Mouse (Mus musculus): ENCODE results near the gene Kcnd3. TPM values are rescaled to one million over a fixed set of nuclear protein-coding genes. Genes with fewer than 3 reads are reported as not detected.

The Kcnd3 gene
- polyA plus RNA-seq (2012; rRNA removed), result 21.2 and 22.0 TPM in 2 replicates

DNA sequence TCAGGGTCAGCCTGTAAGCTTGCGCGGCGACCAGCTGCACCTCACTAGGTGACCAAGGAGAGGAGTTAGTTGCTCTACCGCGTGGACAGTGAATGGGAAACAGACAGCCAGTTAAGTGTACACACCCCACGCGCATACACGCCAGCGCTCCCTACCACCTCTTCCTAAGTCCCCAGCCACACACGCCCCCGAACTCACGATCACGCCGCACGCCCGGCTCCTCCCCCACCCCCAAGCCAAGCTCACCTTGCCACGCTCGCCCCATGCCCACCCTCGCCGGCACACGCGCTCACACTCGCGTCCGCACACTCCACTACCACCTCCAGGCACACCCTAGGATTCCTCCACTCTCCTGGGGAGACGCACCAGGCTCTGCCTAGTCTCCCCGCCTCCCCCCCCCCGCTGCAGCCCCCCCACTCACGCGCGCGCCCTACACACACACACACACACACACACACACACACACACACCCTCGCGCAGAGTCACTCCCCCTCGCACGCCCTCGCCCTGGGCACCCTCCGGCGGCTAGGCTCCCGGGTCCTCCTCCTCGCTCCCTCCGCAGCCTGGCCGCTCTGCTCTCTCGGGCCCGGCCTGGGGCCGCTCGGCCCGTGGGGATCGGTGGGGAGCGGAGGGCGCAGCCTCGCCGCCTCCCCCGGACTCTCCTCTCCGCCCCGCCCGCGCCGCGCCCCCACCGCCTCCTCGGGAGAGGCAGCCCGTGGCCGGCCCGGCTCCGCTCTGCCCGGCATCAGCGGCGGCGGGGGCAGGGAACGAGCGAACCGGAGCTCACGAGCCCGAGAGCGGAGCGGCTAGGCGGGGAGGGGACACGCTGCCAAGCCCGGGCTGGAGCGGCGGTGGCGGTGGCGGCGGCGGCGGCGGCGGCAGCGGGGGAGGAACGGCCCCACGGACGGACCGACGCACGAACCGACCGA is at the start of gene Kcnd3:
Kcnd3 (plus strand) TSS at position 704 of the 929 bp plus-strand sequence.
- TF ChIP-seq CTCF (IDR thresholded peaks at IDR 0.05; ENCODE audit: extremely low read depth, insufficient read depth, low read length) (no peak), POLR2A (IDR thresholded peaks at IDR 0.05; ENCODE audit: extremely low read depth, insufficient read depth, low read length) (no peak)
- Histone ChIP-seq H3K27ac (ENCODE audit: insufficient read depth, low read length) (peak within 1 kb of the TSS; percentile 94), H3K4me1 (ENCODE audit: control insufficient read depth, insufficient read depth, low read length) (peaks cover 16% of the 10 kb centered on the region), H3K4me3 (ENCODE audit: insufficient read depth, low read length) (peak within 1 kb of the TSS; percentile 75)

DNA sequence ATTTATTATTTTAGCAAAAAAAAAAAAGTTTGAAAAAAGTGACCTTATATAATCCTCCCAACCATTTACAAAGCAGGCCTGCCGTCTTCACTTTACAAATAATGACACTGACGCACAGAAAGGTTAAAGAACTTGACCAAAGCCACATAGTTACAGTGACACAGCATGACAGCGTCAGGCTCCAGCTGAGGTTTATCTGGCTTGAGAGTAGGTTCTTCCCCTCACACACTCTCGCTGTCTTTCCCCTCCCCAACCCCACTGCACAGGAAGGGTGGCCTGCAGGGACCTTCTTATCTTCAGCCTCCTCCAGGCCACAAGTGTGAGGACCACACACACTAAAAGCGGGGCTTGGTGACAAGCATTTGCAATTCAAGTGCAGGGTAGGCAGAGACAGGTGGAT is 49.5 kb upstream of the Kcnd3 start:
- H3K4me1 ChIP-seq (ENCODE audit: control insufficient read depth, insufficient read depth, low read length), result no peaks in the 10 kb centered on the region
- H3K4me3 ChIP-seq (ENCODE audit: insufficient read depth, low read length), result no peak overlapping the region
- TF ChIP-seq CTCF (IDR thresholded peaks at IDR 0.05; ENCODE audit: extremely low read depth, insufficient read depth, low read length) (no peak), POLR2A (IDR thresholded peaks at IDR 0.05; ENCODE audit: extremely low read depth, insufficient read depth, low read length) (no peak)
- H3K27ac ChIP-seq (ENCODE audit: insufficient read depth, low read length), result no peak overlapping the region

DNA sequence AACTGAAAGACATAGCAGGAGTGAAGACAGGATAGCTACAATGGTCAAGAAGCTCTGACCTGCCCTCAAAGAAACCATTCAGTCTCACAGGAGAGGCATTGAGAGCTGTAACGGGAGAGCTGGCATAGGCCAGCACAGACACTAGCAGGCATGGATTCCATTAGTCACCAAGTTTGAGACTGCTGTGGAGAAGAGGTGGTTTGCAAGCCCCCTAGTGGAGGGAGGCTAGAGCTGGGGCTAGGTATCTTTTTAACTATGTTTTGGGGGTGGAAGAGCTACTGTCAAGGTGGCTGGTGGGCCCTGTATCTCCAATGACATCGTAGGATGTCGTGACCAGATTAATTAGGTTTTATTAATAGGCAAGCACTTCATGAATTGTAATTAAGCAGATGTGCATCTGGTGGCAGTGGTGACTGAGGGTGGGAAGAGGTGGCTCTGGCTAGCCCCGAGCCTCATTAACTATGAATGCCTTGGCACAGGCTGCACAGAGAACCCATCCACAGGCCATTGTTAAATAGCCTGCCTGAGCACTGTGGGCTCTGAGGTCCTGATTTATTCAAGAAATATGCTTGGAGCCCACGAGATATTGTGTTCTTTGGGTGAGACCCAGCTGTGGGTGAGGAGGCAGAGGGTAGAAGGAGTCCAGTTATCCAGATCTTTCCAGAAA is 48.6 kb upstream of the Kcnd3 start:
- Histone ChIP-seq H3K27ac (ENCODE audit: insufficient read depth, low read length) (no peak overlapping the region), H3K4me3 (ENCODE audit: insufficient read depth, low read length) (no peak overlapping the region), H3K4me1 (ENCODE audit: control insufficient read depth, insufficient read depth, low read length) (no peaks in the 10 kb centered on the region)
- TF ChIP-seq CTCF (IDR thresholded peaks at IDR 0.05; ENCODE audit: extremely low read depth, insufficient read depth, low read length), result peak; percentile 27; the same call in 1 of the 2 replicates
- no peak for TF ChIP-seq POLR2A (IDR thresholded peaks at IDR 0.05; ENCODE audit: extremely low read depth, insufficient read depth, low read length)

DNA sequence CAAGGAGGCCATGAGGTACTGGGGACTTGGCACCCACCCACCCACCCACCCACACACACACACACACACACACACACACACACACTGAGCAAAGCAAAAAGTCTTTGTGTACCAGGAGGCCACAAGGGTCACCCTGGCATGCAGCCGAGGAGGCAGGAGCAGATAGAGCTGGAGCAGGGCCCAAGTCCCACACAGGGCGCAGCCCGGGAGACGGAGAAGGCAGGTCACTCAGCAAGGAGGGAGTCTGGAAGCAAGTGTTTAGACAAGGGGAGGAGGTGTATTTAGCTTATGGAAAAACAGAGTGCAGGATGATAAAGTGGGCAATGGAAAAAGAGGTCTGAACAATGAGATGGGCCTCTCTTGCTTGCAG is 48.1 kb upstream of the Kcnd3 start:
- Histone ChIP-seq H3K4me1 (ENCODE audit: control insufficient read depth, insufficient read depth, low read length) (no peaks in the 10 kb centered on the region), H3K4me3 (ENCODE audit: insufficient read depth, low read length) (no peak overlapping the region), H3K27ac (ENCODE audit: insufficient read depth, low read length) (no peak overlapping the region)
- TF ChIP-seq POLR2A (IDR thresholded peaks at IDR 0.05; ENCODE audit: extremely low read depth, insufficient read depth, low read length) (no peak), CTCF (IDR thresholded peaks at IDR 0.05; ENCODE audit: extremely low read depth, insufficient read depth, low read length) (no peak)

DNA sequence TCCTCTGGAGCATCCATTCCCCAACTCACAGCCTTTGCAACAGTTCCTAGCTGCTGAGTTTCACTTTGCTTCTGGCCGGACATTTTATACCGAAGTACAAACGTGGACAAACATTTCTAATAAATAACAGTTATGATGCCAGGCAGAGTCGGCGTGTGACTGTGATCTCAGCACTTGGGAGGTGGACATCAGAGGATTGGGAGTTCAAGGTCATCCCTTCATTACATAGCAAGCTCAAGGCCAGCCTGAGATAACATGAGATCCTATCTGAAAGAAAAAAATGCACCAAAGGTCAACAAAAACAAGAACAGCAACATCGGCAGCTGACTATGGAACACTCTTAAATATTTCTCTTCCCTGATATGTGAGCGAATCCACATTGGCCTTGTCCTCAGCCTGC is 46.6 kb upstream of the Kcnd3 start:
- TF ChIP-seq POLR2A (IDR thresholded peaks at IDR 0.05; ENCODE audit: extremely low read depth, insufficient read depth, low read length), result no peak
- H3K4me1 ChIP-seq (ENCODE audit: control insufficient read depth, insufficient read depth, low read length), result no peaks in the 10 kb centered on the region
- no peak overlapping the region for H3K27ac ChIP-seq (ENCODE audit: insufficient read depth, low read length)
- H3K4me3 ChIP-seq (ENCODE audit: insufficient read depth, low read length), result no peak overlapping the region

DNA sequence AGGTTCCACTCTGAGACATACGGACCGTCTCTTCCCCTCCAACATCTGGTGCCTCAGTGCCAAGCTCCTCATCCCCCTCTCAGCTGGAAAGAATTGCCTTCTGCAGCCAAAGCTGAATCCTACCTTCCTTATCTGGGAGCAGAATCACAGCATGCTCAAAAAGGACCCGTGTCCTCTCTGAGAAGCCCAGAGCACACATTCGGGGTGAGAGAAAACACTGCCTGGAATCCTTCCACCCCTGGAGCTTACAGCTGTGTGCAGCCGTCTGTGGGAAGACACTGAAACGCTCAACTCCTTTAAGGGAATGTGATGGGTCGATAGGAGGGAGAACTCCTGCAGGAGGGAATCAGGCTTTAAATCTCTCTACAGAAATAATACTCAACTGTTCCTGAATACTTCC is 46.1 kb upstream of the Kcnd3 start:
- H3K4me1 ChIP-seq (ENCODE audit: control insufficient read depth, insufficient read depth, low read length), result no peaks in the 10 kb centered on the region
- no peak overlapping the region for H3K4me3 ChIP-seq (ENCODE audit: insufficient read depth, low read length)
- no peak for TF ChIP-seq POLR2A (IDR thresholded peaks at IDR 0.05; ENCODE audit: extremely low read depth, insufficient read depth, low read length)
- no peak for TF ChIP-seq CTCF (IDR thresholded peaks at IDR 0.05; ENCODE audit: extremely low read depth, insufficient read depth, low read length)
- no peak overlapping the region for H3K27ac ChIP-seq (ENCODE audit: insufficient read depth, low read length)

DNA sequence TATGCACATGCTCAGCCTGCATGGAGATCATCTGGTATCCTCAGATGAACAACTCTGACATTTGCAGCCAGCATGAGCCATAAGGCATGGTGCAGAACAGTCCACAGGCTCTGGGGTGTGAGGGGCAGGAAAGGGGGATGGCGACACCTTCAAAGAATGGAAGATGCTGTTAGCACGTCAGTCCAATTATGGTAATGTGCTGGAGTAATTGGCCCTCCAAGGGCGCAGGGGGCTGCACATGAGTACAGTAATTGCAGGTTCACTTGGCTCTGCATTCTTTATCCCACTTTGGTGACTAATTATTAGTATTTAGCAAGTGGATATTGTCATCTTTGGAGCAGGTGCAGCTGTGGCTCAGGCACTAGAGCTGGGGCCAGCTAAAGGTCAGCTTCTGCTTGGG is 43.9 kb upstream of the Kcnd3 start:
- H3K4me3 ChIP-seq (ENCODE audit: insufficient read depth, low read length), result no peak overlapping the region
- no peaks in the 10 kb centered on the region; the same call in 1 of the 2 replicates for H3K4me1 ChIP-seq (ENCODE audit: control insufficient read depth, insufficient read depth, low read length)
- TF ChIP-seq POLR2A (IDR thresholded peaks at IDR 0.05; ENCODE audit: extremely low read depth, insufficient read depth, low read length) (no peak), CTCF (IDR thresholded peaks at IDR 0.05; ENCODE audit: extremely low read depth, insufficient read depth, low read length) (no peak)
- no peak overlapping the region for H3K27ac ChIP-seq (ENCODE audit: insufficient read depth, low read length)

DNA sequence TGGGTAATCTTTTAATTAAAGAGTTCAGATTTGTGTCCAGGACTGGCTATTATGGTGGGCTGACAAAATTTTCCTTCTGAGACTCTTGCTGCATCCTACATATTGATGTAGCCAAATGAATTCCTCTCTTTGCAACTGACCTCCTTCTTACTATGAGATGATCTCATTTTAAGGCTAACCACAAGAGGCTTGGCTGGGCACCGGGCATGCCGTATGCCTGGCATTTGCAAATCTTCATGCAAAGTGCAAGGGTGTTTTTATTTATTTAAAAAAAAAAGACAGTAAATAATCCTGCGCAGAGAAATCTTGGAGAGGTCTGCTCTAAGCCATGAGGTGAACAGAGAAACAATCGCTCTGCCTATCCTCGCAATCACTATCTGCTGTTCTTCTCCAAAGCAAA is 41.3 kb upstream of the Kcnd3 start:
- Histone ChIP-seq H3K27ac (ENCODE audit: insufficient read depth, low read length) (no peak overlapping the region), H3K4me1 (ENCODE audit: control insufficient read depth, insufficient read depth, low read length) (no peaks in the 10 kb centered on the region; the same call in 1 of the 2 replicates), H3K4me3 (ENCODE audit: insufficient read depth, low read length) (no peak overlapping the region)
- TF ChIP-seq POLR2A (IDR thresholded peaks at IDR 0.05; ENCODE audit: extremely low read depth, insufficient read depth, low read length), result no peak
- no peak for TF ChIP-seq CTCF (IDR thresholded peaks at IDR 0.05; ENCODE audit: extremely low read depth, insufficient read depth, low read length)

DNA sequence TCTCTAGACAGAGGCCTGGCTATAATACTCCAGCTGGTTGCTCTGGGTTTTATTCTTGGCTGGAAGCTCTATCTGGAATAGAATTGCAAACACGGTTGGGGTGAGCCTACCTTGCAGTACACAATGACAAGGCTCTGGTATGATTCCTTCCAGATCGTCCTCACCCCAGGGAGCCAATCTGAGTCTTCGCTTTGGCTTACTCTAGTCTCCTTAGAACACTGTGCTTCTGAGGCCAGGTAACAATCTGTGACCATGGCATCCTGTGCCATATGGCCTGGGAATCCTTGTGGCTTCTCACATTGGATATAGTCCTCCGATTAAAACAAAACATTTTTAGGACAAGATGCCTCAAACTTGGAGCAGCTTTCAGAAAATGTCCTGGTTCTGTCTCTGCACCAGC is 40.4 kb upstream of the Kcnd3 start:
- Histone ChIP-seq H3K4me1 (ENCODE audit: control insufficient read depth, insufficient read depth, low read length) (no peaks in the 10 kb centered on the region; the same call in 1 of the 2 replicates), H3K27ac (ENCODE audit: insufficient read depth, low read length) (no peak overlapping the region), H3K4me3 (ENCODE audit: insufficient read depth, low read length) (no peak overlapping the region)
- TF ChIP-seq POLR2A (IDR thresholded peaks at IDR 0.05; ENCODE audit: extremely low read depth, insufficient read depth, low read length), result no peak
- no peak for TF ChIP-seq CTCF (IDR thresholded peaks at IDR 0.05; ENCODE audit: extremely low read depth, insufficient read depth, low read length)

DNA sequence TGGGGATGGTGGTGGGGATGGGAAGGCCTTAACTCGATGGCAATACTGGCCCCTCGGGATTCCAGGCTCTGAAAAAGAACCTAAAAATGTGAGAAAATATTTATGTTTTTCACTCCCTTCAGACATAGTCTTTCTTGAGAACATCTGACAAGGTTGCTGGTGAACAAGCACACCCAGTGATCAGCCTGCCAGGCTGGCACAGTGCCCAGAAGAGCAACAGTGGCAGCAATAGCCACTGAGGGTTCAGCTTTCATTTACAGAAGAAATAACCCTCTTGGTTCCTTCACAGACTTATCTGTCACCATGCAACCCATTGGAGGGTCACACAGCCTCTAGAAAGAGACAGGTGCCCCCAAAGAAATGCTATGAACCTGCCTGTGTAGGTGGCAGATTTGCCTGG is 39.9 kb upstream of the Kcnd3 start:
- no peak overlapping the region for H3K4me3 ChIP-seq (ENCODE audit: insufficient read depth, low read length)
- no peak for TF ChIP-seq POLR2A (IDR thresholded peaks at IDR 0.05; ENCODE audit: extremely low read depth, insufficient read depth, low read length)
- no peak for TF ChIP-seq CTCF (IDR thresholded peaks at IDR 0.05; ENCODE audit: extremely low read depth, insufficient read depth, low read length)
- no peaks in the 10 kb centered on the region; the same call in 1 of the 2 replicates for H3K4me1 ChIP-seq (ENCODE audit: control insufficient read depth, insufficient read depth, low read length)
- H3K27ac ChIP-seq (ENCODE audit: insufficient read depth, low read length), result no peak overlapping the region
